8 mouse cellular contexts compared by ENCODE assay signal in the genomic region with DNA sequence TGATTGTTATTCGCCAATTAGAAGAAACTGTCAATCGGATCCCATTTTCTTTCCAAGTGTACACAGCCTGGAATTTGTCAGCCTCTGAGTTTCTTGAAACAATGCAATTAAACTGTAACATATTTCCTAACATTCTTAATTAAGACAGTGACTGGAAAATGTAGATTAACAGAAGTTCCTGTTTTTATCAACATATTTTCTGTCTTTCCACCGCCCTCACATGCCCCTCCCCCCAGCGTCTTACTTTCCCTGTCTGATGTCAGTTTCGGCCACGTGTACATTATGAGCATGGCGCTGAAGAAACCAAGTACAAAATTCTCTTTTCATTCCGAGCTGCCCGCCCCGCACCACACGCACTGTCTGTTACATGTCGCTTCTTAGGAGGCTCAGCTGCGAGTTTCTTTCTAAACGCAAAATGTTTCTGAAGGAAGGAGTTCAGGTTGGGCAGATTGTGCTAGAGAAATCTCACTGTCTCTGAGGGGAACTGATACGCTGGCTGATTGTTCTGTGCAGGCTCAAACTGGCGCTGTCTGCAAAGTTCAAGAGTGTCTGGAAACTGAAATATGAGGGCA.
DNase-seq lines count a peak whose midpoint lies in the region; ATAC-seq and TF ChIP-seq lines count a peak whose summit lies in the region.

No protein-coding gene starts in this region.

- H3K4me3 ChIP-seq in gastrocnemius, adult 2 months, result peak overlapping the region; percentile 56
- no peak overlapping the region; the same call in 1 of the 2 replicates for H3K4me3 ChIP-seq in embryonic facial prominence, embryonic 15.5 days (replicated peaks)
- no peak overlapping the region for H3K4me3 ChIP-seq in hindbrain, embryonic 12.5 days

- no peak for TF ChIP-seq CTCF in gastrocnemius, adult 2 months (IDR thresholded peaks at IDR 0.05)

- no peak for DNase-seq in gastrocnemius, adult 2 months
- no peak for DNase-seq in gastrocnemius, postnatal 14 days
- peak; percentile 68 to 75 for DNase-seq in layer of hippocampus, adult 8-10 months (ENCODE audit: low spot score in 2 of 2)
- DNase-seq in lung, postnatal 10 days, result peak; percentile 47
- DNase-seq in right cerebral cortex, adult 2 months (ENCODE audit: low spot score in 2 of 2), result peak; percentile 62 to 72
- DNase-seq in ovary, postnatal 10 days (ENCODE audit: low spot score), result no peak

- no peaks in the 10 kb centered on the region for H3K9me3 ChIP-seq in embryonic facial prominence, embryonic 15.5 days (replicated peaks)
- no peaks in the 10 kb centered on the region for H3K9me3 ChIP-seq in hindbrain, embryonic 12.5 days (replicated peaks)

- intact Hi-C loops in gastrocnemius, adult 2 months (cut with DNase I), result no loop called here
- intact Hi-C loops in gastrocnemius, postnatal 14 days (cut with DNase I; ENCODE audit: low total_unique reads), result loop anchor here (10.0 kb wide), 1 partner anchor 178 kb away; no protein-coding TSS in a partner anchor

- H3K36me3 ChIP-seq in embryonic facial prominence, embryonic 15.5 days, result no peaks in the 10 kb centered on the region
- no peaks in the 10 kb centered on the region for H3K36me3 ChIP-seq in hindbrain, embryonic 12.5 days

- no peak overlapping the region for H3K27ac ChIP-seq in gastrocnemius, adult 2 months
- H3K27ac ChIP-seq in embryonic facial prominence, embryonic 15.5 days (replicated peaks), result no peak overlapping the region
- peak overlapping the region; percentile 84 for H3K27ac ChIP-seq in hindbrain, embryonic 12.5 days

- peaks cover 46% of the 10 kb centered on the region for H3K4me1 ChIP-seq in embryonic facial prominence, embryonic 15.5 days
- peaks cover 72% of the 10 kb centered on the region for H3K4me1 ChIP-seq in hindbrain, embryonic 12.5 days

- 27% methylated on average over 16 of the region's 16 CpGs for WGBS in embryonic facial prominence, embryonic 15.5 days
- 28% methylated on average over 16 of the region's 16 CpGs for WGBS in hindbrain, embryonic 12.5 days

- H3K27me3 ChIP-seq in embryonic facial prominence, embryonic 15.5 days, result peaks cover 5% of the 10 kb centered on the region
- H3K27me3 ChIP-seq in hindbrain, embryonic 12.5 days, result no peaks in the 10 kb centered on the region

- no peak for ATAC-seq in embryonic facial prominence, embryonic 15.5 days (ENCODE audit: insufficient number of reproducible peaks, low FRiP score, low TSS enrichment, low read depth)
- no peak for ATAC-seq in hindbrain, embryonic 12.5 days (ENCODE audit: low FRiP score)

- H3K4me2 ChIP-seq in embryonic facial prominence, embryonic 15.5 days (replicated peaks), result peak overlapping the region; percentile 31
- H3K4me2 ChIP-seq in hindbrain, embryonic 12.5 days (replicated peaks), result peak overlapping the region; percentile 9

- H3K9ac ChIP-seq in embryonic facial prominence, embryonic 15.5 days, result no peak overlapping the region
- H3K9ac ChIP-seq in hindbrain, embryonic 12.5 days, result no peak overlapping the region

Comparison
In these comparisons a context has a peak if more than half of its experiments do, and no peak if none do; other contexts are left out.
1. DNase-seq: peak in layer of hippocampus, adult 8-10 months (2 of 2), lung, postnatal 10 days (single experiment) and right cerebral cortex, adult 2 months (2 of 2); none in gastrocnemius, adult 2 months (single experiment), gastrocnemius, postnatal 14 days (single experiment) and ovary, postnatal 10 days (single experiment).